Mouse (Mus musculus) hindbrain, embryonic 15.5 days (tissue): Measurements from ENCODE around the gene Cd209a. TPM values are rescaled to one million over a fixed set of nuclear protein-coding genes. Genes with fewer than 3 reads are reported as not detected.
"Not testable (repeated sequence)": the region's sequence is repeated elsewhere in the genome, so short reads cannot be mapped to it uniquely, and the experiment has no call there.

ENCODE experiments used
- ATAC-seq: fragments of 200-750 bp; cut with Nextera tagmentation; 2 replicates; pipeline ENCODE4 v1.8.0; 2017; ENCODE audit warnings: low read depth, moderate number of reproducible peaks, moderate TSS enrichment; ENCODE audit not compliant: low FRiP score
- H3K27ac ChIP-seq: fragments of 300-500 bp; sonication (generic); replicated peaks from 2 replicates; pipeline ENCODE4 v1.5.1; 2015; ENCODE audit warnings: mild to moderate bottlenecking, inconsistent platforms
- H3K27me3 ChIP-seq: fragments of 300-500 bp; sonication (generic); 2 replicates; pipeline ENCODE4 v1.6.1; 2015; ENCODE audit warnings: control low read depth, inconsistent platforms
- H3K36me3 ChIP-seq: fragments of 300-500 bp; sonication (generic); 2 replicates; pipeline ENCODE4 v1.6.1; 2015; ENCODE audit warnings: control low read depth, inconsistent platforms
- H3K4me1 ChIP-seq: fragments of 300-500 bp; sonication (generic); replicated peaks from 2 replicates; pipeline ENCODE4 v1.6.1; 2015; ENCODE audit warnings: control low read depth, inconsistent platforms
- H3K4me2 ChIP-seq: fragments of 300-500 bp; sonication (generic); 2 replicates; pipeline ENCODE4 v1.6.1; 2015; ENCODE audit warnings: moderate library complexity, mild to moderate bottlenecking, inconsistent platforms
- H3K4me3 ChIP-seq: fragments of 300-500 bp; sonication (generic); 2 replicates; pipeline ENCODE4 v1.5.1; 2015; ENCODE audit warnings: mild to moderate bottlenecking, inconsistent platforms
- H3K9ac ChIP-seq: fragments of 300-500 bp; sonication (generic); 2 replicates; pipeline ENCODE4 v1.6.1; 2015; ENCODE audit warnings: inconsistent platforms
- H3K9me3 ChIP-seq: fragments of 300-500 bp; sonication (generic); 2 replicates; pipeline ENCODE4 v1.6.1; 2016; ENCODE audit warnings: control low read depth, inconsistent platforms
- WGBS: fragments of 180-500 bp; shearing (Covaris S2); methylation state at CpG from one replicate; pipeline ENCODE4 v1.1.7; 2015; 5-methylcytosine and 5-hydroxymethylcytosine counted together
- polyA plus RNA-seq: library from polyadenylated mRNA; unstranded; fragments of >200 nt; fragmentation: Nextera tagmentation; extraction: Ambion mirVana; gene quantifications from 2 replicates; pipeline ENCODE4 v1.2.1, GENCODE M21; 2015

Gene Cd209a
- polyA plus RNA-seq = 0.12 TPM in 1 of 2 replicates, not detected in the other

DNA sequence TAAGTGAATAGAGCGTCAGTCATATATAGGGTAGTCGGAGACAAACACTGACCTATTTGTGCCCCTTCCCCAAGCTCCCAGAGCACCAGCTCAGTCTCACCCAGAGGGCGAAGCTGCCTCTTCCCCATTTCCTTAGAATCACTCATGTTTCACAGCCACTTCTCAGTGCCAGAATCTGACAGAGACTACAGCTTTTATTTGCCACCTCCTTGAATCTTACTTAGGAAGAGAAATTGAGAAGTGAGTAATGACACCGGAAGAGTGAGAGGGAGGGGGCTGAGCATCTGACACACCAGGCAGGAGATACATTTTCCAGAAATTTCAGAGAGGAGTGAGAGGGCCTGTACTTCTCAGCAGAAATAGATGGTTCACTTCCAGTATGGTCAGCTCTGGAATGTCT, at the start of gene Cd209a:
Gene Cd209a (minus strand): TSS at position 224 of the 400 bp plus-strand sequence.
- no peaks in the 10 kb centered on the region for H3K4me1 ChIP-seq
- H3K9me3 ChIP-seq = peaks cover 1% of the 10 kb centered on the region; the same call in 1 of the 2 replicates
- no peak within 1 kb of the TSS for H3K4me2 ChIP-seq
- no peaks in the 10 kb centered on the region for H3K36me3 ChIP-seq
- H3K27ac ChIP-seq = no peak within 1 kb of the TSS
- no peak within 1 kb of the TSS for H3K9ac ChIP-seq
- no peak for ATAC-seq
- no peak within 1 kb of the TSS for H3K4me3 ChIP-seq
- H3K27me3 ChIP-seq = no peaks in the 10 kb centered on the region
- whole genome bisulfite sequencing = 95% methylated on average over 4 of the region's 4 CpGs

DNA sequence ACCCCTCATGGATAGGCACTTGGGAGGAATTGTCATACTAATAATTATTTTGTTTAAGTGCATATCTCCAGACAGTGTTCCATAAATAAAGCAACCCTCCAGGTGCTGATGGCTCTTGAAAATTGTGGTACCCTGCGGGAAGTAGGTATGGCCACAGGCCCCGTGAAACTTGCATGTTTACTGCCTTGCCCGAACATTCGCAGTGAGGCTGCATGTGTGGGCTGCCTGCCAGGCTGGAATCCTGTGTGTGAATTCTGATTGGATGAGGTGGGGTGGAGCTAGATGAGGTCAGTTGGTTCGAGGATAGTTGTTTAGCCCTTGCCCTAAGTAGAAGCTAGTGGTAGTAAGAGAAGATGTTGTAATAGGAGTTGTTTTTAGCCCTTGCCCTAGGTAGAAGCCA, 19.9 kb upstream of the Cd209a start:
- H3K9ac ChIP-seq, H3K27me3 ChIP-seq, ATAC-seq, H3K36me3 ChIP-seq, H3K4me1 ChIP-seq, H3K4me3 ChIP-seq, H3K27ac ChIP-seq, H3K4me2 ChIP-seq: not testable (repeated sequence)
- H3K9me3 ChIP-seq = peaks cover 11% of the 10 kb centered on the region; the same call in 1 of the 2 replicates
- 90% methylated on average over 5 of the region's 5 CpGs for WGBS

GRCm38 (mm10) chr8:3754261-3754850, 5.6 kb upstream of the Cd209a start:
- Histone ChIP-seq H3K4me1 (no peaks in the 10 kb centered on the region), H3K36me3 (no peaks in the 10 kb centered on the region), H3K4me3 (no peak overlapping the region), H3K4me2 (no peak overlapping the region), H3K9ac (no peak overlapping the region), H3K27me3 (no peaks in the 10 kb centered on the region), H3K9me3 (peaks cover 4% of the 10 kb centered on the region; the same call in 1 of the 2 replicates), H3K27ac (no peak overlapping the region)
- ATAC-seq = peak; percentile 99
- 65% methylated on average over 18 of the region's 18 CpGs for WGBS

GRCm38 (mm10) chr8:3736947-3737346, 11.8 kb downstream of the Cd209a start:
- Histone ChIP-seq H3K4me3 (no peak overlapping the region), H3K9ac (no peak overlapping the region), H3K4me1 (no peaks in the 10 kb centered on the region), H3K27me3 (no peaks in the 10 kb centered on the region), H3K4me2 (no peak overlapping the region), H3K36me3 (no peaks in the 10 kb centered on the region), H3K9me3 (no peaks in the 10 kb centered on the region), H3K27ac (no peak overlapping the region)
- no peak for ATAC-seq
- 92% methylated on average over 2 of the region's 2 CpGs for WGBS

DNA sequence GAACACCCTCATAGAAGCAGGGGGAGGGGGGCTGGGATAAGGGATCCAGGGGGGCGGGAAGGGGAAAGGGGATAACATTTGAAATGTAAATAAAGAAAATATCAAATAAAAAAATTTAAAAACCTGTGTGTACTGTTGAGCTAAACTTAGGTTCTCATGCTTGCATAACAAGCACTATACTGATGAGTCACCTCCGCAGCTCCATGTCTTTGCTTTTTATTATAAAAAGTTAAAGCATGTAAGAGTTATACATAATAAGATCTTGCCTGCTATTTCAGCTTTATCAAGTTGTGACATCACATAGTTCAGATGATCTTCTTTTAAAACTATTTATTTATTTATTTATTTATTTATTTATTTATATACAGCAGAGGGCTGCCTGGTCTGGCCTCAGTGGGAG, 13.2 kb downstream of the Cd209a start:
- Histone ChIP-seq H3K4me3 (no peak overlapping the region), H3K27ac (no peak overlapping the region), H3K9me3 (no peaks in the 10 kb centered on the region), H3K9ac (no peak overlapping the region), H3K36me3 (no peaks in the 10 kb centered on the region), H3K27me3 (no peaks in the 10 kb centered on the region), H3K4me2 (no peak overlapping the region), H3K4me1 (no peaks in the 10 kb centered on the region)
- WGBS = 81% methylated on average over 2 of the region's 2 CpGs
- no peak for ATAC-seq

- Histone ChIP-seq H3K4me3 (no peak overlapping the region), H3K9me3 (no peaks in the 10 kb centered on the region), H3K9ac (no peak overlapping the region), H3K27ac (no peak overlapping the region), H3K36me3 (no peaks in the 10 kb centered on the region), H3K4me1 (no peaks in the 10 kb centered on the region), H3K27me3 (no peaks in the 10 kb centered on the region), H3K4me2 (no peak overlapping the region)
- no peak for ATAC-seq
- WGBS = 59% methylated on average over 1 of the region's 1 CpGs
These were observed 14.7 kb downstream of the Cd209a start for GRCm38 (mm10) chr8:3734084-3734483.

DNA sequence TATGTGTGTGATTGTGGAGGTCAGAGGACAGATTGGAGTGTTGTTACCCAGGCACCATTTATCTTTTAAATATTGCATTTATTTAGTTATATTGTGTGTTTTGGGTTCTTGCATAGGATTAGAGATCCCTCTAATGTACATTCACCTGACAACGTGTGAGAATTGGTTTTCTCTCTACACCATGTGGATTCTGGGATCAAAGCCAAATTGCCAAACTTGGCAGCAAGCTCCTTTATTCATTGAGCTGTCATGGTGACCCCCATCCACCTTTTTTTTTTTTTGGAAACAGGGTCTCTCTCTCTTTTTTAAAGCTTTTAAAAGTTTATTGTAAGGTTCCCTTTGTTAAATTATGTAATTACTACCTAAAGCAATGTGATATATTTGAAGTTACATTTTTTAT, 27.7 kb downstream of the Cd209a start:
- Histone ChIP-seq H3K27ac (no peak overlapping the region), H3K4me1 (no peaks in the 10 kb centered on the region), H3K27me3 (no peaks in the 10 kb centered on the region), H3K36me3 (no peaks in the 10 kb centered on the region), H3K4me2 (no peak overlapping the region), H3K9me3 (no peaks in the 10 kb centered on the region), H3K4me3 (no peak overlapping the region), H3K9ac (no peak overlapping the region)
- WGBS = 37% methylated on average over 1 of the region's 1 CpGs
- no peak for ATAC-seq

- Histone ChIP-seq H3K27me3 (no peaks in the 10 kb centered on the region), H3K9ac (no peak within 1 kb of the TSS), H3K27ac (no peak within 1 kb of the TSS), H3K36me3 (no peaks in the 10 kb centered on the region), H3K4me3 (no peak within 1 kb of the TSS), H3K9me3 (no peaks in the 10 kb centered on the region), H3K4me2 (no peak within 1 kb of the TSS), H3K4me1 (no peaks in the 10 kb centered on the region)
- ATAC-seq = no peak
- WGBS = 75% methylated on average over 5 of the region's 5 CpGs
These were observed 28.2 kb downstream of the Cd209a start, which contains the start of gene Clec4g for GRCm38 (mm10) chr8:3720551-3720950. Gene Clec4g, minus strand, starts transcription at chr8:3720651.

GRCm38 (mm10) chr8:3718559-3718958, 30.2 kb downstream of the Cd209a start:
- no peaks in the 10 kb centered on the region for H3K4me1 ChIP-seq
- no peak overlapping the region for H3K27ac ChIP-seq
- no peaks in the 10 kb centered on the region for H3K27me3 ChIP-seq
- H3K4me2 ChIP-seq = no peak overlapping the region
- H3K4me3 ChIP-seq = no peak overlapping the region
- H3K9me3 ChIP-seq = no peaks in the 10 kb centered on the region
- H3K36me3 ChIP-seq = no peaks in the 10 kb centered on the region
- ATAC-seq = no peak
- WGBS = 20% methylated on average over 14 of the region's 14 CpGs
- no peak overlapping the region for H3K9ac ChIP-seq

GRCm38 (mm10) chr8:3717321-3717954, 31.3 kb downstream of the Cd209a start:
- WGBS = 90% methylated on average over 12 of the region's 12 CpGs
- Histone ChIP-seq H3K4me3 (no peak overlapping the region), H3K27me3 (no peaks in the 10 kb centered on the region), H3K4me1 (no peaks in the 10 kb centered on the region), H3K4me2 (no peak overlapping the region), H3K27ac (no peak overlapping the region), H3K9me3 (no peaks in the 10 kb centered on the region), H3K36me3 (no peaks in the 10 kb centered on the region), H3K9ac (no peak overlapping the region)
- no peak for ATAC-seq

GRCm38 (mm10) chr8:3711646-3712045, 37.1 kb downstream of the Cd209a start:
- WGBS = 73% methylated on average over 2 of the region's 2 CpGs
- Histone ChIP-seq H3K4me1 (no peaks in the 10 kb centered on the region), H3K9ac (no peak overlapping the region), H3K27me3 (no peaks in the 10 kb centered on the region), H3K36me3 (no peaks in the 10 kb centered on the region), H3K4me3 (no peak overlapping the region), H3K4me2 (no peak overlapping the region), H3K9me3 (no peaks in the 10 kb centered on the region), H3K27ac (no peak overlapping the region)
- no peak for ATAC-seq

GRCm38 (mm10) chr8:3710312-3710711, 38.5 kb downstream of the Cd209a start:
- 90% methylated on average over 3 of the region's 3 CpGs for WGBS
- Histone ChIP-seq H3K9me3 (no peaks in the 10 kb centered on the region), H3K27me3 (no peaks in the 10 kb centered on the region), H3K4me1 (no peaks in the 10 kb centered on the region), H3K9ac (no peak overlapping the region), H3K4me3 (no peak overlapping the region), H3K4me2 (no peak overlapping the region), H3K36me3 (no peaks in the 10 kb centered on the region), H3K27ac (no peak overlapping the region)
- ATAC-seq = no peak
